Mouse (Mus musculus) MEL (cell line): Measurements from ENCODE around the gene RPS10-NUDT3. TPM values are rescaled to one million over a fixed set of nuclear protein-coding genes. Genes with fewer than 3 reads are reported as not detected.

Source experiments
- DNase-seq: peaks from one replicate; pipeline ENCODE4 v3.0.0; 2011; ENCODE audit warnings: low read depth, low spot score
- H3K27ac ChIP-seq: 2 replicates; pipeline ENCODE4 v1.5.1; 2012; ENCODE audit warnings: low read depth, mild to moderate bottlenecking, control low read depth, low read length, moderate library complexity; ENCODE audit not compliant: control insufficient read depth
- H3K27me3 ChIP-seq, 2 experiments: fragments of 150-350 bp in 1 of 2; sonication (generic) in 1 of 2; 2 replicates each; pipeline ENCODE4 v1.6.1; 2012; ENCODE audit warnings: low read length in 2 of 2, mild to moderate bottlenecking in 2 of 2, improper control_type of control experiment in 1 of 2, moderate library complexity in 1 of 2; ENCODE audit not compliant: insufficient read depth in 2 of 2, control insufficient read depth in 1 of 2
- H3K36me3 ChIP-seq, 2 experiments: 2 replicates each; pipeline ENCODE4 v1.6.1; 2012 to 2014; ENCODE audit warnings: low read length in 2 of 2, improper control_type of control experiment in 1 of 2, inconsistent platforms in 1 of 2, mild to moderate bottlenecking in 1 of 2; ENCODE audit not compliant: insufficient read depth in 2 of 2, control insufficient read depth in 1 of 2
- H3K4me1 ChIP-seq, 2 experiments: fragments of 150-350 bp in 1 of 2; sonication (generic) in 1 of 2; 2 replicates each; pipeline ENCODE4 v1.6.1; 2012; ENCODE audit warnings: low read length in 2 of 2, improper control_type of control experiment in 1 of 2, mild to moderate bottlenecking in 1 of 2; ENCODE audit not compliant: insufficient read depth in 2 of 2, control insufficient read depth in 1 of 2
- H3K4me3 ChIP-seq, 2 experiments: fragments of 150-350 bp in 1 of 2; sonication (generic) in 1 of 2; 2 replicates each; pipeline ENCODE4 v1.5.1; 2012; ENCODE audit warnings: low read depth in 2 of 2, low read length in 2 of 2, mild to moderate bottlenecking in 2 of 2, moderate library complexity in 2 of 2, control low read depth in 1 of 2, improper control_type of control experiment in 1 of 2; ENCODE audit not compliant: control insufficient read depth in 1 of 2, insufficient read depth in 1 of 2
- H3K79me2 ChIP-seq: 2 replicates; pipeline ENCODE4 v1.6.1; 2012; ENCODE audit warnings: mild to moderate bottlenecking, low read length, moderate library complexity; ENCODE audit not compliant: control insufficient read depth, poor library complexity, insufficient read depth
- H3K9ac ChIP-seq: 2 replicates; pipeline ENCODE4 v1.6.1; 2012; ENCODE audit warnings: low read depth, mild to moderate bottlenecking, control low read depth, low read length, moderate library complexity; ENCODE audit not compliant: control insufficient read depth, poor library complexity, severe bottlenecking
- H3K9me3 ChIP-seq: fragments of 150-350 bp; sonication (generic); replicated peaks from 2 replicates; pipeline ENCODE4 v1.6.1; 2012; ENCODE audit warnings: mild to moderate bottlenecking, low read length, improper control_type of control experiment, moderate library complexity; ENCODE audit not compliant: insufficient read depth
- BHLHE40 ChIP-seq: IDR thresholded peaks from 2 replicates; pipeline ENCODE4 v1.6.1; 2012; ENCODE audit warnings: low read depth, mild to moderate bottlenecking, inconsistent platforms, low read length, improper control_type of control experiment, borderline replicate concordance
- CTCF ChIP-seq, 3 experiments: IDR thresholded peaks in 2 of 3; conservative IDR thresholded peaks in 1 of 3; 2 replicates each; pipeline ENCODE4 v1.5.1; 2011 to 2012; ENCODE audit warnings: low read length in 3 of 3, low read depth in 2 of 3, mild to moderate bottlenecking in 2 of 3, improper control_type of control experiment in 1 of 3, inconsistent platforms in 1 of 3, mixed read lengths in 1 of 3, moderate library complexity in 1 of 3; ENCODE audit not compliant: control insufficient read depth in 1 of 3, insufficient read depth in 1 of 3, poor library complexity in 1 of 3, severe bottlenecking in 1 of 3
- ELF1 ChIP-seq: IDR thresholded peaks from 2 replicates; pipeline ENCODE4 v1.6.1; 2014; ENCODE audit warnings: low read depth, mild to moderate bottlenecking, inconsistent platforms, low read length, improper control_type of control experiment, moderate library complexity
- EP300 ChIP-seq, 2 experiments: IDR thresholded peaks; 2 replicates each; pipeline ENCODE4 v1.6.1; 2011; ENCODE audit warnings: improper control_type of control experiment in 2 of 2, low read length in 2 of 2, low read depth in 1 of 2, mild to moderate bottlenecking in 1 of 2
- JUND ChIP-seq: IDR thresholded peaks from 2 replicates; pipeline ENCODE4 v1.6.1; 2011; ENCODE audit warnings: low read depth, mild to moderate bottlenecking, improper control_type of control experiment, low read length
- MAX ChIP-seq: IDR thresholded peaks from 2 replicates; pipeline ENCODE4 v1.6.1; 2011; ENCODE audit warnings: low read length, improper control_type of control experiment
- NRF1 ChIP-seq: IDR thresholded peaks from 2 replicates; pipeline ENCODE4 v1.6.1; 2014; ENCODE audit warnings: low read depth, mild to moderate bottlenecking, inconsistent platforms, low read length, improper control_type of control experiment, moderate library complexity; ENCODE audit not compliant: poor library complexity, insufficient read depth, severe bottlenecking
- POLR2A ChIP-seq, 2 experiments: IDR thresholded peaks; 2 replicates each; pipeline ENCODE4 v1.6.1; 2011 to 2012; ENCODE audit warnings: low read length in 2 of 2, mild to moderate bottlenecking in 2 of 2, control low read depth in 1 of 2, improper control_type of control experiment in 1 of 2, low read depth in 1 of 2, moderate library complexity in 1 of 2; ENCODE audit not compliant: control insufficient read depth in 1 of 2, insufficient read depth in 1 of 2, poor library complexity in 1 of 2
- POLR2AphosphoS5 ChIP-seq: IDR thresholded peaks from 2 replicates; pipeline ENCODE4 v1.6.1; 2012; ENCODE audit warnings: low read depth, borderline replicate concordance, mild to moderate bottlenecking, inconsistent platforms, low read length, moderate library complexity, mixed read lengths
- RAD21 ChIP-seq: IDR thresholded peaks from 2 replicates; pipeline ENCODE4 v1.6.1; 2011; ENCODE audit warnings: mild to moderate bottlenecking, low read depth, low read length, improper control_type of control experiment
- RCOR1 ChIP-seq: IDR thresholded peaks from 2 replicates; pipeline ENCODE4 v1.6.1; 2012; ENCODE audit warnings: low read depth, mild to moderate bottlenecking, inconsistent platforms, low read length, improper control_type of control experiment
- SMC3 ChIP-seq: IDR thresholded peaks from 2 replicates; pipeline ENCODE4 v1.6.1; 2011; ENCODE audit warnings: low read depth, low read length, improper control_type of control experiment
- TCF12 ChIP-seq: IDR thresholded peaks from 2 replicates; pipeline ENCODE4 v1.6.1; 2014; ENCODE audit warnings: low read depth, mild to moderate bottlenecking, inconsistent platforms, low read length, improper control_type of control experiment, moderate library complexity
- USF1 ChIP-seq: IDR thresholded peaks from 2 replicates; pipeline ENCODE4 v1.6.1; 2014; ENCODE audit warnings: low read depth, mild to moderate bottlenecking, inconsistent platforms, low read length, improper control_type of control experiment, moderate library complexity
- ZC3H11A ChIP-seq: IDR thresholded peaks from 2 replicates; pipeline ENCODE4 v1.6.1; 2012; ENCODE audit warnings: low read depth, mild to moderate bottlenecking, inconsistent platforms, low read length, improper control_type of control experiment
- polyA plus RNA-seq, 2 experiments: library from polyadenylated mRNA; stranded (reverse) in 1 of 2; unstranded in 1 of 2; fragments of >175 nt in 1 of 2; fragments of >200 nt in 1 of 2; gene quantifications; 2 replicates each; pipeline versions ENCODE4 v1.2.1 to v1.2.4; 2012; ENCODE audit warnings: low replicate concordance in 2 of 2, low read depth in 1 of 2; ENCODE audit not compliant: insufficient read length in 2 of 2, insufficient read depth in 1 of 2, missing spikeins in 1 of 2
- total RNA-seq: library from RNA; depleted of rRNA; stranded (reverse); fragments of 300-350 nt; gene quantifications from 2 replicates; pipeline ENCODE4 v1.2.3, GENCODE M21; 2012

Gene RPS10-NUDT3
- total and polyA plus RNA-seq, 3 experiments = 37.3 TPM; not detected in 2

GRCm38 (mm10) chr17:27587252-27587651 lies 47.8 kb downstream of the RPS10-NUDT3 start:
- H3K4me1 ChIP-seq = peaks cover 22 to 31% of the 10 kb centered on the region in 2 experiments
- H3K36me3 ChIP-seq = peaks cover 3 to 32% of the 10 kb centered on the region in 2 experiments
- DNase-seq = no peak
- H3K4me3 ChIP-seq = no peak overlapping the region
- H3K9me3 ChIP-seq = no peaks in the 10 kb centered on the region
- H3K79me2 ChIP-seq = peaks cover 5% of the 10 kb centered on the region; the same call in 1 of the 2 replicates
- H3K27ac ChIP-seq = no peak overlapping the region
- H3K27me3 ChIP-seq = no peaks in the 10 kb centered on the region
- no peak overlapping the region for H3K9ac ChIP-seq
- TF ChIP-seq MAX (no peak), USF1 (no peak), SMC3 (no peak), POLR2AphosphoS5 (no peak), TCF12 (no peak), RAD21 (no peak), NRF1 (no peak), RCOR1 (no peak), BHLHE40 (no peak), ELF1 (no peak), JUND (no peak)

- Histone ChIP-seq H3K9me3 (no peaks in the 10 kb centered on the region), H3K27ac (no peak overlapping the region), H3K9ac (no peak overlapping the region), H3K4me1 (peaks cover 22 to 31% of the 10 kb centered on the region in 2 experiments), H3K36me3 (peaks cover 7 to 32% of the 10 kb centered on the region in 2 experiments), H3K79me2 (peaks cover 2% of the 10 kb centered on the region; the same call in 1 of the 2 replicates), H3K27me3 (no peaks in the 10 kb centered on the region), H3K4me3 (no peak overlapping the region)
- DNase-seq = no peak
- TF ChIP-seq JUND (no peak), EP300 (IDR thresholded peaks at IDR 0.05; ENCODE audit: low read depth in 1 of 2, low read length in 2 of 2) (no peak), CTCF (IDR thresholded peaks at IDR 0.05 in 2 of 3, conservative IDR thresholded peaks at IDR 0.05 in 1 of 3; ENCODE audit: control insufficient read depth in 1 of 3, insufficient read depth in 1 of 3, low read depth in 2 of 3, low read length in 3 of 3, poor library complexity in 1 of 3, severe bottlenecking in 1 of 3) (no peak), POLR2A (IDR thresholded peaks at IDR 0.05; ENCODE audit: control insufficient read depth in 1 of 2, insufficient read depth in 1 of 2, low read depth in 1 of 2, low read length in 2 of 2, poor library complexity in 1 of 2) (no peak), ZC3H11A (no peak)
Observed at GRCm38 (mm10) chr17:27586661-27587060, 48.4 kb downstream of the RPS10-NUDT3 start.
